Mouse (Mus musculus): Measurements from ENCODE around the gene Kiz. TPM values are rescaled to one million over a fixed set of nuclear protein-coding genes. Genes with fewer than 3 reads are reported as not detected.

The Kiz gene
- 24.0 and 24.9 TPM in 2 replicates for polyA plus RNA-seq (2012; rRNA removed)

DNA sequence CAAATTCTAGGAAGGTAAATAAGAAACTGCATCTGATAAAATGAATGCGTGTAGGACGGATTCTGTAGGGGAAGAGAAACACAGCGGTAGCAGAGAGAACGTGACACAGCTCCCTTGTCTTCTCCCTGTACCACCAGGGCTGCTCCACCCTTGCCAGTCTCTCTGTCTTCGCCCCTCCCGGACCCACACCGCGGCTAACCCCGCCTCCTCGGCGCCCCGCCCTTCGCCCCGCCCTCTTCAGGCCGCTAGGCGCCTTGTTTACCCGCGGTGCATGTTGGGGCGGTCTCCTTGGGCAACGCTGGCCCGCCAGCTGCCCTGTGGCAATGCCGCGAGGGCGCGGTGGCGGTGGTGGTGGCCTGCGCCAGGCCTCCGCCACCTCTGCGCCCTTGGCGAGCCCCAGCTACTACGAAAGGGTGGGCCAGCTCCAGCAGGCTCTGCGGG lies at the start of gene Kiz:
Gene Kiz (plus strand): TSS at position 266 of the 441 bp plus-strand sequence.
- DNase-seq (ENCODE audit: low spot score) = peak; percentile 87

DNA sequence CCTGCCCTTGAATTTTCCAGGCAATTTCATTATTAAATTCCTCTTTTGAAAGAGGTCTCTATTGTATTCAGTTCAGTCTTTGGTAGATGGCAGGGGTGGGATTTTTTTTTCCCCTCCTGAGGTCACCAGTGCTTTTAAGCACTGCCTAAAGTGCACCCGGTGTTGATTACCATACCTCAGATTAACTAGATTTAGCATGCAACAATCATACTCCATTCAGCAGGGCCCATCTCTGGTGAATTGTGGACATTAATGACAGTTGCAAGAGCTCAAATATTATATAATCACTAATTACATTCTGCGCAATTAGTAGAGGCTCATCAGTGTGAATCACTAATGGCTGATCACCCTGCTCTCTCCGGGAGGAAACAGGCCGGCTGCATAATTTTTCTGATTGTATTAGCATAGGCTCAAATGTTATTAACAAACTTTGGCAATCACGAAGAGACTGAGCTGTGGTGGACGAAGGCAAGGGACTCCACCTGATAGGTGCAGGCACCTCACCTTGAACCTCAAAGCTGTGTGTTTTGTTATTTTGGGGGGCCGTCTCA lies 45.9 kb upstream of the Kiz start:
- DNase-seq (ENCODE audit: low spot score) = no peak

DNA sequence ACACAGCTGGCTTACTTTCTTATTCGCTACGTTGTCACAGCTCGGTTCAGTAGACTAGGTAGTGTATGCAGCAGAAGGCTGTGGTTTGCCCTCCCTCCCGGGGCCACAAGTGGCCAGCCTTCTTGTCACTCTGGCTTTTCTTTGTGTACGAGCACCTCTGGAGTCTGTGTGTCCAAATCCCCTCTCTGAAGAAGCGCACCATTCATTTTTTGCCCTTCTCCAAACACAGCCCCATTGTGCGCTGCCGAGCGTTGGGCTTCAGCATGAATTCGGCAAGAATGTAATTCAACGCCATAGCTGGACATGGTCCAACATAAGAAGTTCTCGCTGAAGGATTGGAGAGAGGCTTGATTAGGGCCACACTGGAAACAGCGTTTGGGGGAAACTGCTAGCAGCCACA lies 45.0 kb upstream of the Kiz start:
- no peak for DNase-seq (ENCODE audit: low spot score)

DNA sequence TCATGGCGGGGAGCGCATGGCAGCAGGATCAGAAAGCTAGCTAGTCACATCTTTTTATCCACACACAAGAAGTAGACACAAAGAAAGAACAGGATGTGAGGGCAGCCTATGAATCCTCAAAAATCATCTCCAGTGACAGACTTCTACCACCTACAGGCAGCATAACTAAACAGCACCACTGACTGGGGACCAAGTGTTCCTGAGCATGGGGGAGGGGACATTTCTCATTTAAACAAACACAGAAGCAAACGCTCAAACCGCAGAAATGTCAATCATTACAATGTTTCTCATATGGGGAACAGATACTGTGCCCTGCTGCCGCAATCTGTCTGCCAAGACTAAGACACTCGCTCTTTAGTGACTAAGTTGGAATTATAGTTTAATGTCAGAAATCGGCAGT lies 40.7 kb upstream of the Kiz start:
- DNase-seq (ENCODE audit: low spot score) = no peak

DNA sequence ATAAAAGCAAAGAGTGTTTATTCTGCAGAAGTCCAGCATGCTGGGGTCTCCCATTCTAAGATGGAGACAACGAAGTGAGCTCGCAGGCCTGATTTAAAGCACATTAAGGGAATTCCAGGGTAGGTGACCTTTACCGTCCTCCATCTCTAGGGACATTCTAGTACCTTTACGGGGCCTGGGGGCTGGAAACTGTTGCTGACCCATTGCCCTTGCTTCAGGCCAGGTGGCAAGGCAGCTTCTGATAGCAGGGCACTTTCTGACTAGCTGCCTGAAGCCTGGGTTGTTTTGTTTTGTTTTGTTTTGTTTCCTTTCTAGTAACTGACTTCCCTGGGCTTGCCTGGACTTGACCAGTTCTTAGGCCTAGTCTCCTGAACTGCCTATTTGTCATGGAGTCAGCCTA lies 36.6 kb upstream of the Kiz start:
- no peak for DNase-seq (ENCODE audit: low spot score)

DNA sequence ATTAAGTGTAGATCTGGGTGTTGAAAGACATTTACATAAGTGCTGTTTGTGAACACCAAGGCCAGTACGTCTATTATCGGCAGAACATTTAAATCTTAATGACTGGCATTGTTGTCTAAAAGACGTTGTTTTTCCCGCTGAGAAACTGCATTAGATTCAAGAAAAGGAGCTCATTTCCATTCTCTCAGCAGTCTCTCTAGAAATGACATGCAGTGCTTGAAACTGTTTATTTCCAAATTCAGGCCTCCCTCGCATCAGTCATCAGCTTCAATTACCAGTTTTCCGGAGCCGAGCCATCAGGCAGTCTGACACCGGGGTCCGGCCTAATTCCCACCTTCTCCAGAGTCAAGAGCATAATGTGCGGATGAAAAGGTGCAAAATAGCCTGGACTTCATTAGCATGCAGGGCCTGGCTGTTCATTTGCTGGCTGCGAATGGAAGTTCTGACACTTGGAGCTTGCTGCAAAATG lies 32.1 kb upstream of the Kiz start:
- no peak for DNase-seq (ENCODE audit: low spot score)

DNA sequence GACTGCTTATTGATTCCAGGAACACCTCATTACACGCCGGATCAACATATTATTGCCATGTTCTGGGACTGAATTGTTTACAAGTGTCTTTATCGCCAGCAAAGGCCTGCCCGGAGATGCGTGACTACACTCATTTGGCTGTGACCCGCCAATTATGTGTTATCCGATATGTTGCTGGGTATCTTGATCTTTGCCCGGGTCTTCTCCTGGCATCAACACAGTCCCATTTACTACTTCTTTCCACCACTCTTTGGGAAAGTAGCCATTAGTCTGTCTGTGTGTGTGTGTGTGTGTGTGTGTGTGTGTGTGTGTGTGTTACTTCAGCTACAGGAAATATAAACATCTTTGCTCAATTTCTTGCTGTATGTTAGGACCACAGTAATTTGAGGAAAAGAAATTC lies 31.6 kb upstream of the Kiz start:
- DNase-seq (ENCODE audit: low spot score) = no peak

DNA sequence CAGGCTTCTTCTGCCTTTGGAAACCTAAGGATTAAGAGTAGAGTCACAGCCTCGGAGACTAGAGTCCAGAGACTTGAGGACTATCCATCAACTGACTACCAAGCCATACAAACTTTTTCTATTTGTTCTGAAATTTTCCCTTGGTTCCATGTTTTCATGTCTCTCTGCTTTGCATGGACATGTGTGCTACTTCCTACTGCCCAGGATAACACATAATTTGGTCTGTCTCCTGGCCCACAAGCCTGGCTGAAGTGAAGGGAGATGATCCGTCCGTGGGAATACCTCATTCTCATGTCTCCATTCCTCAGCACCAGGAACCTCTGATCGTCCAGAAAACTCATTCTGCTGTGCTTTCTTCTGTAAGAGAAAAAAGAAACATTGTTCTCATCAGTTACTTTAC lies 27.7 kb upstream of the Kiz start:
- DNase-seq (ENCODE audit: low spot score) = no peak

DNA sequence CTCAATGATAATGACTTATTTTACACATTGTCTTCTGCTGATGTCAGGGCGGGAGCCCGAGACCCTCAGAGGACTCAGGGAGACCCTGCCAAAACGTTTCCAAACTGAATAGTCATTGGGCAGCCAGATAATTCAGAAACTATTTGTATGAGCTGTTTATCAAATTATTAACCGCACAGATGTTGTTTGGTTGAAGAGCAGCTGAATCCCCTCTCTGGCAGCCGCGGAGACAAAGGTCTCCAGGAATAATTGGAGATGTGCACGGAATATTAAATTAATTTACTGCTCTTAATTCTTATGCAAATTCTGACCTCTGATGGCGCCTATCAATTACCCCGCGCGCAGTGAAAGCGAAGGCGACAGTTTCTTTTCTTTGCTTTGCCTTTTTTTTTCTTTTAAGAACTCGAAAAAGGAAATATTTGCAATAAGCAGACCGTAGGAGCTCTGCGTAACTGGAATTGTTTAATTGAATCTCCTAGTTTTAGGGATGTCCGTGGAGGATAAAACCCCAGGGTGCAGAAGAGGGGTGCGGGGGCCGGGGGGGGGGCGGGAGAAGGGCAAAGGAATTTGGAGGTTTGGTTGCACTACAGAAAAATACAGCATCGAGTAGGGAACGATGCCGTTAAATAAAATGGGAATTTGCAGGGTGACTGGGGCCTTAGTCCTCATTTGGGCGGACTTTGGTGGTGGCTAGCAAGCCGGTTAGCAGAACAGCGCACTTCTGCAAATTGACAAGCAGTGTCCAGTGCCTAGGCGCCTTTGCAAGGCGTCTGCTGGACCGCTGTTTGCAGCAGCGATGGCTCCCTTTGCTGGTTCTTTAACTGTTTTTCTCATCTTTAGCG lies 22.2 kb upstream of the Kiz start:
- DNase-seq (ENCODE audit: low spot score) = no peak

DNA sequence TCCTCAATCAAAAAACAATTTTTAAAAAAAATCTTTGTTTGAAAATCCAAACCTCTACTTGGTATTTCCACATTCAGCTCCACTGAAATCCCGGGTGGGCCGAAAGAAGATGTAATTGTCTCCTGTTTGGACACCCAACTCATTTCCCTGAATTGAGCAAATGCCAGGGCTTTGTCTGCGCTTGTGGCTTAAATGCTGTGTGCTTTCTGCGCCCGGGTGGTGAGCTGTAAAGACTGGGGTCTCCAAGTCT lies 21.7 kb upstream of the Kiz start:
- DNase-seq (ENCODE audit: low spot score) = no peak

DNA sequence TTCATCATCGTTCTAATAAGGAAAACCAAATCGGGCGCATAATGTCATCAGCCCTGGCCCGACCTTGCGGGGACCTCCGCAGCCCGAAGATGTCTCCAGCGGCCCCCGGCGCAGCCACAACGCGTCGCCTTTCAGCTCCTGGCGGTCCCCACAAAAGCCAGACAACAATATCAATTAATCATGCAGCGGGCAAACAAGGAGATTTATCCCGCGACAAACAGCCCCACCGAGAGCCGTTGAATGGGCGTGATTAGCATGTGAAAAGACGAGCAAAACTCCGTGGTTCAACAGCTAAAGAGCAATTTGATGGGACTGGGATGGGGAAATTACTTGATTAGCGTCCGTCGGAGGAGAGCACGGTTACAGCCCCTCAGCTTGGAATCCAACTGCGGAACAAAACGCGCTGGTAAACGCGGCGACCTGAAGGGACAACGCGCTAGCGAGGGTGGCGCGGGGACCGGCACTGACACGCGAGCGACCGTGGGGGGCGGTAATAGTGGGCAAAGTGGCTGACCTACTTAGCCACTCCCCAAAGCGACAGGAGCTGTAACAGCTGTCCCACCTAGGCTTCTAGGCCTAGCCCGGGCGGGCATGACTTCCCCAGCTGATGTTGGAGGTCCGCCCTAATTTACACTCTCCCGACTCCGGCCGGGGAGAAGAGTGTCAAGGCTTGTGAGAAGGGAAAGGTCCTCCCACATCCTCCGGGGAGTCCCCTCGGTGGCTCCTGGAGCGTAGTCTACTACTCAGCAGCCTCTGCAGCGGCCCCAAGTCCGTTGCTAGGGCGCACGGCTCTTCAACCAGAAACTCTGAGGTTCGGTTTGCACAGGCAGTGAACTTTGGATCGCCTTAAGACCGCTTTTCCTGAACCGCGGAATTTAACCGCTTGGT lies 21.1 kb upstream of the Kiz start:
- DNase-seq (ENCODE audit: low spot score) = no peak

DNA sequence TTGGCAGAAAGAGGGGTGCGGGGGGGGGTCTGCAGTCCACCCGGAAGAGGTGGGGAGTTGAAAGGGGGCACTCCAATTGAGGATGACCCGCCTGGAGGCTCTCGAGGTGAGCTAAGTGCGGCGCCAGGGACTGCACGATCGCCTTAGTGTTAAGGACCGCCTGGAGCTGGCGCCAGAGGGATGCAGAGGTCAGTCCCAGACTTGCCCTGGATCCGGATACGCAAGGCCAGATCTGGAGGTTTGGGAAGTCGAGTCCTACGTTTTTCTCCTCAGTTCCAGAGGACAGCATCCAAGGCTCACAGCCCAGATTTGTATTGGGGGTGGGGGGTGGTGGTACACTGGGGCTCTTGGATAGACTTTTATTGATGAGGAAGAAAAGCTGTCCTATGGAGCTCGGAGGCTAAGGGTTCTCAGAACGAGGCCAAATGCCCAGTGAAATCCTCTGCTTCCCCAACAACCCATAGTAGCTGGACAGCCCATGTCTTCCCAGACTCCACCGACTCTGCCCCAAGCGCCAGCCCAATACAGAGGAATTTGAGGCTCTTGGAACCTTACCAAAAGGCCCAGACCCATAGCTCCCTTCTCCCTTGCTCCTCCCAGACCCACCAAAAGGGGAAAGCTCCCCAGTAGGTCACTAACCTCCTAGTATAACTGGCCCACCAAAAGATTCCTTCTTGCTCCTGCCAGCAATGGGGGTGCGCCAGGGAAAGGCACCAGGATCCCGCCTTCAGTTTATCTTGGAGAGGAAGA lies 20.2 kb upstream of the Kiz start:
- no peak for DNase-seq (ENCODE audit: low spot score)

DNA sequence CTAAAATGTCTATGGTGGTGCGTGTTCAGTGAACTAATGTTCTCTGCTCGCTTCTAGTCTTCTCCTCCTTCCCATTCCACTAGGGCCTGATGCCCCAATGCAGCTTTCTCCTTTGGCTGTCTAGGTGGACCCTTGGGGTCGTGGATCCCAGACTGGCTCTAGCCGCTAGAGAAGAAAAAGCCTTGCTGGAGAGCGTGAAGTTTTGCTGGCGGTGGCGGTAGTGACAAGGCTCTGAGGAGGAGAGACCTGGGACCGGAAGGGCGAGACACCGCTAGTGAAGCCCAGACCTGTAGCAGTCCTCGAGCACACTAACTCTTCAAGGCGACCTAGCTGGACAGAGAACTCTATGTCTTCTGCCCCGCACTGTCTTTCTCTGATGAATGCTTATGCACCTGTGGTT lies 19.4 kb upstream of the Kiz start:
- DNase-seq (ENCODE audit: low spot score) = no peak

DNA sequence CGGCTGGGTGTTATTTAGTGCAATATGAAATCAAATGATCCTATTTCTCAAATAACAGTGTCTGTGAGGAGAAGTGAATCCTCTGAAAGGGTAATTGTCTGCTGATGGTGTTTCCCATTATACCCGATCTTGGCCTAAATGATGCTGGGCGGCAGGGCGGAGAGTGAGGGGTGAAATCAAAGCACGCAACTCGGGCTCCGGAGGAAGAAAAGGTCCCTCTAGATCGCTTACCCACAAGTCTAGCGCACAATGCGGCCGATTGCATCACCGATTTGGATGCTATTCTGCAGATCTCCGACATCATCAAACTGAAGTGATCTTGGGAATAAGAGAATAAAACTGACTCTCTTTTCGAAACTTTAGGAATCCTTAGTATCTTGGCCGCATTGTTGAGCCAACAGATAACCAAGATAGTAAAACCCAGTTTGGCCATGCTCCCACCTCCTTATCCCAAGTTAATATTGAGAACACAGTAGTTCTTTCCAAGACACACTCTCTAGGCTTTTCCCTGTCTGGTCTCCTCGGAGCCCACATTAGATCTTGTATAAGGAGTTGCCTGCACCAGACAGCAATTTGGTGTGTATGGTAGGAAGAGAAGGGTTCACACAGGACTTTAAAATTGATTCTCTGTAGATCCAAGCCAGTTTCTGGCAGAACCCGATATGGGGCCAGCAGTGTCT lies 18.7 kb upstream of the Kiz start:
- DNase-seq (ENCODE audit: low spot score) = no peak

DNA sequence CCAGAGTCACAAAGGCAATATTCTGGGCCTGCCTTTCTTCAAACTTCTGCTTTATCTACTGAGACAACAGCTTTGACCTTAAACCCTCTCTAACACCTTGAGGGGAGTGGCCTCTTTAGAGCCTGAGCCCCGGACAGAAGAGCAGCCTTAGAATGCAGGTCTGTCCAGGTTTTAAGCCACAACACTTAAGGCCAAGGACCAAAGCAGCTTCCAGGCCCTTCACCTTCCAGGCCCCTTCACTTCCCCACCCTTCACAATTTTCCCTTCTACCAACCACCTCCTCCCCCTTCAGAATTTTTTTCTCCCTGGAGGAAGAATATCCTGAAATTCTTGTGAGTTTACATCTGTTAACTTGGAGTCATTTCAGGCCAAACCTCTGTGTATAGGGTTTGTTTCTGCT lies 18.0 kb upstream of the Kiz start:
- DNase-seq (ENCODE audit: low spot score) = no peak

DNA sequence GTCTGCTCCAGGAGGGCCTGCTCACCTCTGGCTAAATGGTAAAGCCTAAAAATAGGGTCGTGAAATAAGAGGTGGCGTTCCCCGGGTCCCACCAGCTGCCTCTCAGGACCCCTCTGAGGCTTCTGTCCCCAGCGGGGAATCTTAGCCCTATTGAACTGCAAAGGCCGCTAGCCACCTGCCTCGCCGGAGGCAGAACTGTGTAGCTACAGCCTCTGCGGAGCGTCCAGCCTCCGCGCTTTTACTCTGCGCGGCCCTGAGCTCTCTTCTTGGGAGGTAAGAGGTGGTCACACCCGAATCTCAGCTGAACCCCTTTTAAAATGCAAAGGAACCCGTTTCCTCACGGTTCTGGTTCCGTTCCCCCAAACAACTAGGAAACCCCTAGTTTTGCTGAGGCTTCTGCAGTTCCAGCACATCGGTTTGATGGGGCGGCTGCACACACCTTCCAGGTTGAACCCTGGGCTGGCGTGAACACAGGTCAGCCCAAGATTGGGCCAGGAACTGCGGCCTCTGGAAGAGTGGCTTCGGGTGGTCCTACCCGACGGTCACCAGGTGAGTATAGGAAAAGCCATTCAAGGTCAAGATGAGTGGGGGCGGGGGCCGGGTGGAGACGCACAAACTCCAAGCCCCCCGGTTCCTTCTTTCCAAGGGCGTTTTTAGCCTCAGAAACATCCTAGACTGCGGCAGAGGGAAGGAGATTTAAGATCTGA lies 16.9 kb upstream of the Kiz start:
- no peak for DNase-seq (ENCODE audit: low spot score)

DNA sequence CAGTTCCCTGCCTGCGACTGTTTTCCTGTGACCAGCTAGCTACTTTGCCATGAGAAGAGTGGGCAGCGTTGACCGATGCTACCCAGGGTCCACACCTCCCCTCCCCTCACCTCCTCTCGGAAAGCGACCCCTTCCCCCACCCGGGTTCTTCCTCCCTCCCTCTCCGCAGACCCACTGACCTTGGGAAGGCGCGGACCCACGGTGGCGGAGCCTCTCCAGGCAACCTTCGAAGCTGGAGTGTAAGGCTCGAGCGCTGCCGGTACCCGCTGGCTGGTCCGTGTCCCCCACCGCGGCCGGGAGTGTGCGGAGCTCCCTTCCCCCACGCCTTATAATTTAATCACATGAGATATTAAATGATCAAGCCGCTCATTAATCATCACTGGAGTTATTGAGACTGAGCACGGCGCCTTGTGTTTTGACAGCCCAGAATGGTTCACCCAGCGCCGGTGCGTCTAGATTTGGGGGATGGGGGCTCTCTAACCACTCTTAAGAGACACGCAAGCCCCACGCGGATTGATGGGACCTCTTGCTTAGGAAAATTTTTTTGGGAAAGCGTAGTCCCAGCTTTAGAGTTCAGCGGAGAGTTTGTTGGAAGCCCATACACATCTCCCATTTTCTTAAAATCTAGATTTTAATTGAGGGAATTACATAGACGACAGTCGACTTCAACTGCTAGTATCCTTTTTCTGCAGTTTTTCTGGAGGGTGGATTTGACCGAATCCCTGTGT lies 16.2 kb upstream of the Kiz start:
- DNase-seq (ENCODE audit: low spot score) = no peak

DNA sequence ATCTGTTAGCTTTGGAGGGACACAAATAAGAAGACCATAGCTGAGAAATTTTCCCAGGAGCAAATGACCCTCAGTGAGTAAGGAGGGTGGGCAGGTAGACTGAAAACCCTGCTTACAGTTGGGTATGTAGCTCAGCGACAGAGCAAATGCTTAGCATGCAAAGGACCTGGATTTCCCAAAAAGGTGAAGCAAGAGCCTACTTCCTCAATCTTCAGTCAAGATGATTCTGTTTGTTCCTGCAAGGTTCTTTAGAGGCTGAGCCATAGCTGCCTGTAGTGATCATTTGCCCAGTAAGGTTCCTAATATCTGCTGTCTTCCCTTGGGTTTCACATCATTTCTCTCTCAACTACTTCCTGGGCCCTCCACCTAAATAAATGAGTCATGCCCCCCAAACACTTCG lies 7.8 kb upstream of the Kiz start:
- no peak for DNase-seq (ENCODE audit: low spot score)

DNA sequence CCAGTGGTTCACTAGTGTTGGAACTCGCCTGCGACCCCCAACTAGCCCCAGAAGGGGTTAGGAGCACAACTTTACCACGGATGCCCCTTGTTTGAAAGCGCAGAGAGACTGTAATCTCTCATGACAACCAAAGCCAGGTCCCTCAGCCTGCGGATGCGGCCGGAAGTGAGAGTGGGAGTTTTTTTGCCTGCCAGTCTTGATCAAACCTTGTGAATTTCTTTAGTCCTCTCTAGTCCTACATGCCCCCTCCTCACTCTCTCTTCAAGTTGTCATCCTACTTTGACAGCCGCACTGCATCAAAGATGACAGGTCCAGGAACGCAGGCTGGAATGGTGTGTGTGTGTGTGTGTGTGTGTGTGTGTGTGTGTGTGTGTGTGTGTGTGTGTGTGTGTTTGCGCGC lies 456 bp downstream of the Kiz start:
- DNase-seq (ENCODE audit: low spot score) = no peak

DNA sequence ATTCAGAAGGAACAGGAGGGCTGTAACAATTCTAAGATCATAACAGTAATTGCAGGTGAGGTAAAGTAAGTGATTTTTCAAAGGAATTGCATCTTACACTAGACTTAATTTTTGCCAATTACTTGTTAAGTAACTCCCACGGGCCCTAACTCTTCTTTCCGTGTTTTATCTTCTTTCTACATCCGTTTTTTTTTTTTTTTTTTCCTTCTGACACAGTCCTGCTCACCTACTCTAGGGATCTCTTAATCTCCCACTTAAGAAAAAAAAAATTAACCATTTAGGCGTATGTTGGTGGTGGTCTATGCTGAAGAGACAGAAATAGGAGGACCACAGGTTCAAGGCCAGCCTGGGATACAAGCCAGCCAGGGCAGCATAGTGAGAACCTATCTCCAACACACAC lies 1.2 kb downstream of the Kiz start:
- no peak for DNase-seq (ENCODE audit: low spot score)

All from urinary bladder, adult 2 months (tissue).